Mouse (Mus musculus) erythroblast, embryonic 14.5 days (primary cell): ENCODE data around the gene Sh3bgr.

Experiments
- GATA1 ChIP-seq: IDR thresholded peaks from 2 replicates; pipeline ENCODE4 v1.6.1; 2012; ENCODE audit warnings: low read length, inconsistent platforms, mixed read lengths
- TAL1 ChIP-seq: IDR thresholded peaks from 3 replicates; pipeline ENCODE4 v1.6.1; 2012; ENCODE audit warnings: low read length, inconsistent platforms, mixed read lengths

DNA sequence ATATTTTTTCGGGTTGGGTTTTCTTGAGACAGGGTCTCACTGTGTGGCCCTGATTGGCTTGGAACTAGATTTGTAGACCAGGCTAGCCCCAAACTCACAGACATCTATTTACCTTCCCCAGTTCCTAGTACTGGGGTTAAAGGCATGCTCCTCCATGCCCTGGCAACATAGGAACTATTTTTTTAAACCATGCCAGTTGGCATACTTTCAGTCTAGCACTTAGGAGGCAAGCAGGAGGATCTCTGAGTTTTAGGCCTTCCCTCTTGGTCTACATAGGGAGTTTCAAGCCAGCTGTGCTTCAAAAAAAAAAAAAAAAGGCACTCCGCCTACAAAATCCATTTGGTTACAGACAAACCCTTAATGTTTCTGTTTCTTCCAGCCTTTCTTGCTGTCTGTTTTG lies 45.8 kb upstream of the Sh3bgr start:
- TF ChIP-seq TAL1 (no peak), GATA1 (no peak)
